Mouse (Mus musculus) spleen, embryonic (tissue): ENCODE data around the gene Tctn3.

Experiments
- CTCF ChIA-PET: fragments of 350-600 bp; sonication (Branson Sonifier 250); formaldehyde crosslinking; loops from one replicate; lab custom pipeline; 2022; lab: Charles Lee

The Tctn3 gene

GRCm38 (mm10) chr19:40611830-40612506 lies at the start of gene Tctn3, which contains the start of gene Entpd1:
Gene Tctn3 (minus strand): TSS chr19:40612233.
Gene Entpd1 (plus strand): TSS chr19:40612366.
- CTCF ChIA-PET, result interaction anchor here (1.2 to 3.5 kb wide), 2 partner anchors 23 to 110 kb away, joined by 4 to 14 read pairs; no protein-coding TSS in a partner anchor

GRCm38 (mm10) chr19:40661108-40661507 lies 49.1 kb upstream of the Tctn3 start:
- CTCF ChIA-PET, result interaction anchor here (0.5 to 2.0 kb wide), 4 partner anchors 21 to 304 kb away, joined by 3 to 11 read pairs (median 8); no protein-coding TSS in a partner anchor

- CTCF ChIA-PET, result interaction anchor here (0.5 to 2.0 kb wide), 2 partner anchors 61 to 304 kb away, joined by 7 to 8 read pairs; no protein-coding TSS in a partner anchor
These were observed 48.5 kb upstream of the Tctn3 start for GRCm38 (mm10) chr19:40660510-40660909.

GRCm38 (mm10) chr19:40659651-40660478 lies 47.8 kb upstream of the Tctn3 start:
- CTCF ChIA-PET, result interaction anchor here (2.0 kb wide), 1 partner anchor 62 kb away, joined by 8 read pairs; no protein-coding TSS in a partner anchor

- CTCF ChIA-PET, result interaction anchor here (0.7 kb wide), 1 partner anchor 33 kb away, joined by 7 read pairs; no protein-coding TSS in a partner anchor
These were observed 46.9 kb upstream of the Tctn3 start for GRCm38 (mm10) chr19:40658935-40659334.

GRCm38 (mm10) chr19:40658281-40658680 lies 46.2 kb upstream of the Tctn3 start:
- CTCF ChIA-PET, result no interaction called here

GRCm38 (mm10) chr19:40656207-40656606 lies 44.2 kb upstream of the Tctn3 start:
- CTCF ChIA-PET, result interaction anchor here (0.5 kb wide), 1 partner anchor 11 kb away, joined by 4 read pairs; no protein-coding TSS in a partner anchor

- CTCF ChIA-PET, result no interaction called here
These were observed 38.1 kb upstream of the Tctn3 start for GRCm38 (mm10) chr19:40650090-40650489.

- CTCF ChIA-PET, result no interaction called here
These were observed 35.5 kb upstream of the Tctn3 start for GRCm38 (mm10) chr19:40647319-40648158.

GRCm38 (mm10) chr19:40646379-40646778 lies 34.3 kb upstream of the Tctn3 start:
- CTCF ChIA-PET, result no interaction called here

- CTCF ChIA-PET, result no interaction called here
These were observed 31.8 kb upstream of the Tctn3 start for GRCm38 (mm10) chr19:40643846-40644245.

- CTCF ChIA-PET, result interaction anchor here (0.6 kb wide), 1 partner anchor 70 kb away, joined by 3 read pairs; no protein-coding TSS in a partner anchor
These were observed 28.8 kb upstream of the Tctn3 start for GRCm38 (mm10) chr19:40640799-40641198.

- CTCF ChIA-PET, result interaction anchor here (0.5 kb wide), 2 partner anchors 14 to 148 kb away, joined by 4 to 6 read pairs; no protein-coding TSS in a partner anchor
These were observed 27.8 kb upstream of the Tctn3 start for GRCm38 (mm10) chr19:40639729-40640304.

- CTCF ChIA-PET, result no interaction called here
These were observed 26.5 kb upstream of the Tctn3 start for GRCm38 (mm10) chr19:40638582-40638981.

- CTCF ChIA-PET, result no interaction called here
These were observed 25.6 kb upstream of the Tctn3 start for GRCm38 (mm10) chr19:40637601-40638000.

- CTCF ChIA-PET, result no interaction called here
These were observed 25.1 kb upstream of the Tctn3 start for GRCm38 (mm10) chr19:40637091-40637490.

- CTCF ChIA-PET, result no interaction called here
These were observed 21.1 kb upstream of the Tctn3 start for GRCm38 (mm10) chr19:40633144-40633543.

- CTCF ChIA-PET, result no interaction called here
These were observed 20.6 kb upstream of the Tctn3 start for GRCm38 (mm10) chr19:40632668-40633067.

GRCm38 (mm10) chr19:40632193-40632592 lies 20.2 kb upstream of the Tctn3 start:
- CTCF ChIA-PET, result no interaction called here

- CTCF ChIA-PET, result no interaction called here
These were observed 18.6 kb upstream of the Tctn3 start for GRCm38 (mm10) chr19:40630606-40631005.

- CTCF ChIA-PET, result no interaction called here
These were observed 18.1 kb upstream of the Tctn3 start for GRCm38 (mm10) chr19:40630096-40630495.
